Mouse (Mus musculus): ENCODE results near the gene Lpp.

GRCm38 (mm10) chr16:24490751-24491485 lies 97.6 kb downstream of the Lpp start:
- no peak for TF ChIP-seq FLI1 (IDR thresholded peaks at IDR 0.05; ENCODE audit: low read length)
- no peak for TF ChIP-seq GATA1 (IDR thresholded peaks at IDR 0.05; ENCODE audit: borderline replicate concordance, low read length)

Data from megakaryocyte, embryonic 14.5 days (primary cell).